21 mouse cellular contexts compared by ENCODE assay signal in the genomic region with DNA sequence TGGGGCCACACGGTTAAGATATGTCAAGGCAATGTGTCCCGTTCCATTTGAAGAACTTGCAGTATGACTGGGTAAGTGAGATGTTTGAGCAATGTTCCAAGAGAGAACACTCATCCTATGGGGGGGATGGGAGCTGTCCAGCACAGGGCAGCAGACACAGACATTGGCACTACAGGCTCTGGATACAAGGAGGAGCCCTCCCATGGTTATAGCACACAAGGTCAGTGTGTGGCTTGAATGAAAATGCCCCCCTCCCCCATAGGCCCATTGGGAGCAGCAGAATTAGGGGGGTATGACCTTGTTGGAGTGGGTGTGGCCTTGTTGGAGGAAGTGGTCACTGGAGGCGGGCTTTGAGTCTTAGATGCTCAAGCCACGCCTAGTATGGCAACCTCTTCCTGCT. TPM values are rescaled to one million over a fixed set of nuclear protein-coding genes. Genes with fewer than 3 reads are reported as not detected.
A peak's percentile ranks its signal among the peaks of the same experiment; 100 is the strongest.
DNase-seq lines count a peak whose midpoint lies in the region; ATAC-seq and TF ChIP-seq lines count a peak whose summit lies in the region.
"Had no signal": no experiment of that assay in that cellular context is flagged by ENCODE, and none has a peak within 500 bp of the region (broad histone marks: within the 10 kb centered on the region; RNA-seq: fewer than 3 reads in every experiment).

No protein-coding gene starts in this region.

- H3K4me2 ChIP-seq in lung, embryonic 14.5 days: no peak overlapping the region
- no peak overlapping the region for H3K4me2 ChIP-seq in myocyte (ENCODE audit: low read depth)
- H3K4me2 ChIP-seq: forebrain, embryonic 13.5 days; heart, embryonic 12.5 days; hindbrain, embryonic 14.5 days; limb, embryonic 12.5 days; liver, embryonic 12.5 days; lung, embryonic 15.5 days; midbrain, embryonic 12.5 days; neural tube, embryonic 12.5 days had no signal

- ATAC-seq in lung, embryonic 14.5 days (ENCODE audit: insufficient read depth): no peak
- ATAC-seq: forebrain, embryonic 13.5 days; liver, embryonic 12.5 days had no signal

- intact Hi-C loops in gastrocnemius, adult 2 months (cut with DNase I): no loop called here

- no peak for TF ChIP-seq CTCF in lung, embryonic 14.5 days (IDR thresholded peaks at IDR 0.05; ENCODE audit: low read depth)
- TF ChIP-seq CTCF in gastrocnemius, adult 2 months (IDR thresholded peaks at IDR 0.05): no peak

- no peaks in the 10 kb centered on the region for H3K27me3 ChIP-seq in lung, embryonic 14.5 days (ENCODE audit: insufficient read depth, low read length)
- no peaks in the 10 kb centered on the region for H3K27me3 ChIP-seq in myocyte (ENCODE audit: control insufficient read depth, insufficient read depth, insufficient read length)
- H3K27me3 ChIP-seq: forebrain, embryonic 13.5 days; heart, embryonic 12.5 days; limb, embryonic 12.5 days; liver, embryonic 12.5 days; lung, embryonic 15.5 days; midbrain, embryonic 12.5 days; neural tube, embryonic 12.5 days had no signal

- no peaks in the 10 kb centered on the region for H3K9me3 ChIP-seq in lung, embryonic 14.5 days (ENCODE audit: low read depth, low read length)
- H3K9me3 ChIP-seq: forebrain, embryonic 13.5 days; heart, embryonic 12.5 days; limb, embryonic 12.5 days; liver, embryonic 12.5 days; lung, embryonic 15.5 days; midbrain, embryonic 12.5 days; neural tube, embryonic 12.5 days had no signal

- no peaks in the 10 kb centered on the region for H3K4me1 ChIP-seq in lung, embryonic 14.5 days (ENCODE audit: insufficient read depth)
- H3K4me1 ChIP-seq: limb, embryonic 12.5 days; liver, embryonic 12.5 days; lung, embryonic 15.5 days had no signal

- DNase-seq in cerebellum, adult 8-10 months: peak; percentile 27
- no peak for DNase-seq in cerebellum, postnatal 10 days
- DNase-seq in lung, embryonic 14.5 days: peak; percentile 56
- no peak for DNase-seq in lung, adult 18-20 months
- DNase-seq in R1 (ENCODE audit: low read depth, low spot score): peak; percentile 50
- no peak for DNase-seq in gastrocnemius, adult 2 months
- no peak for DNase-seq in right cerebral cortex, postnatal 25 days
- DNase-seq: adrenal gland, adult 2 months; gastrocnemius, postnatal 36 days; heart, postnatal 14 days; kidney, adult 8-10 months; thymus, postnatal 14 days had no signal

- no peaks in the 10 kb centered on the region for H3K79me2 ChIP-seq in myocyte (ENCODE audit: control insufficient read depth, insufficient read depth)

- no peak overlapping the region for H3K9ac ChIP-seq in lung, embryonic 14.5 days
- H3K9ac ChIP-seq: forebrain, embryonic 13.5 days; heart, embryonic 12.5 days; hindbrain, embryonic 14.5 days; limb, embryonic 12.5 days; liver, embryonic 12.5 days; lung, embryonic 15.5 days; midbrain, embryonic 12.5 days; neural tube, embryonic 12.5 days had no signal

- H3ac ChIP-seq in myocyte (ENCODE audit: control insufficient read depth, insufficient read length): no peak overlapping the region

- H3K36me3 ChIP-seq in lung, embryonic 14.5 days (ENCODE audit: insufficient read depth): no peaks in the 10 kb centered on the region
- H3K36me3 ChIP-seq in myocyte (ENCODE audit: control insufficient read depth, insufficient read depth): no peaks in the 10 kb centered on the region
- H3K36me3 ChIP-seq: heart, embryonic 12.5 days; limb, embryonic 12.5 days; liver, embryonic 12.5 days; lung, embryonic 15.5 days; midbrain, embryonic 12.5 days; neural tube, embryonic 12.5 days had no signal

- no peak overlapping the region for H3K4me3 ChIP-seq in lung, embryonic 14.5 days (ENCODE audit: low read depth, low read length)
- H3K4me3 ChIP-seq in myocyte: no peak overlapping the region
- H3K4me3 ChIP-seq in gastrocnemius, adult 2 months: no peak overlapping the region
- H3K4me3 ChIP-seq: forebrain, embryonic 13.5 days; heart, embryonic 12.5 days; limb, embryonic 12.5 days; liver, embryonic 12.5 days; lung, embryonic 15.5 days; midbrain, embryonic 12.5 days; neural tube, embryonic 12.5 days had no signal

- no peak for TF ChIP-seq POLR2A in myocyte (IDR thresholded peaks at IDR 0.05; ENCODE audit: insufficient read length, low read depth)

- 84% methylated on average over 4 of the region's 4 CpGs for WGBS in lung, embryonic 14.5 days

- H3K27ac ChIP-seq in lung, embryonic 14.5 days (ENCODE audit: low read depth): no peak overlapping the region
- no peak overlapping the region for H3K27ac ChIP-seq in gastrocnemius, adult 2 months
- H3K27ac ChIP-seq: forebrain, embryonic 13.5 days; hindbrain, embryonic 14.5 days; limb, embryonic 12.5 days; liver, embryonic 12.5 days; lung, embryonic 15.5 days; midbrain, embryonic 12.5 days; neural tube, embryonic 12.5 days had no signal

TF ChIP-seq in myocyte, 11 proteins besides CTCF, POLR2A, EP300 and RAD21:
- TF ChIP-seq REST (IDR thresholded peaks at IDR 0.05; ENCODE audit: insufficient read depth, insufficient read length) (peak; percentile 88), MYOD1 (IDR thresholded peaks at IDR 0.05; ENCODE audit: control insufficient read depth in 1 of 3, insufficient read length in 2 of 3, low read depth in 2 of 3) (no peak)

RNA-seq across cellular contexts. Expression of gene Diras2, which starts 12.7 kb away (rescaled TPM):
- polyA plus RNA-seq in lung, embryonic 14.5 days (2014; fragmentation: Nextera tagmentation; extraction: Ambion mirVana): 0.14 and 0.20 TPM in 2 replicates
- polyA plus RNA-seq in myocyte (2012; fragmentation: generic; extraction: Trizol): 0.30 TPM
- under 1 TPM in 1 of 2 experiments, not detected in 1; 0.06 TPM for total RNA-seq in gastrocnemius, adult 2 months (2021)

Comparison
In these comparisons a context has a peak if more than half of its experiments do, and no peak if none do; other contexts are left out.
1. DNase-seq: peak in cerebellum, adult 8-10 months (single experiment), lung, embryonic 14.5 days (single experiment) and R1 (single experiment); none in cerebellum, postnatal 10 days (0 of 2), lung, adult 18-20 months (0 of 2), gastrocnemius, adult 2 months (single experiment) and right cerebral cortex, postnatal 25 days (single experiment).